Mouse (Mus musculus) brain, adult 2 months (tissue): ENCODE results near the gene Zkscan8.
"Not testable (repeated sequence)": the region's sequence is repeated elsewhere in the genome, so short reads cannot be mapped to it uniquely, and the experiment has no call there.

ENCODE experiments used
- DNase-seq: peaks from one replicate; pipeline ENCODE4 v3.0.0; 2011; ENCODE audit warnings: low read depth, low spot score

Gene Zkscan8

GRCm38 (mm10) chr13:21530781-21531201 lies at the start of gene Zkscan8:
Gene Zkscan8, minus strand, starts transcription at chr13:21531120.
- peak; percentile 96 for DNase-seq

GRCm38 (mm10) chr13:21559793-21560192 lies 28.9 kb upstream of the Zkscan8 start, which contains the start of gene Olfr1535:
Gene Olfr1535, minus strand, starts transcription at chr13:21559893.
- DNase-seq = no peak

GRCm38 (mm10) chr13:21550416-21551110 lies 19.6 kb upstream of the Zkscan8 start:
- DNase-seq = no peak

GRCm38 (mm10) chr13:21549487-21549886 lies 18.6 kb upstream of the Zkscan8 start:
- DNase-seq = no peak

GRCm38 (mm10) chr13:21542708-21543107 lies 11.8 kb upstream of the Zkscan8 start, which contains the start of gene Olfr1366:
Gene Olfr1366, minus strand, starts transcription at chr13:21542808.
- DNase-seq = no peak

GRCm38 (mm10) chr13:21530136-21530535 lies 784 bp downstream of the Zkscan8 start:
- DNase-seq = peak; percentile 2

GRCm38 (mm10) chr13:21506221-21506649 lies 24.7 kb downstream of the Zkscan8 start:
- DNase-seq = peak; percentile 96

- no peak for DNase-seq
These were observed 28.6 kb downstream of the Zkscan8 start for GRCm38 (mm10) chr13:21502296-21502695.

- not testable (repeated sequence) for DNase-seq
These were observed 29.7 kb downstream of the Zkscan8 start, which contains the start of gene Gm11273 for GRCm38 (mm10) chr13:21501182-21501581. Gene Gm11273, minus strand, starts transcription at chr13:21501418.

- DNase-seq = no peak
These were observed 35.8 kb downstream of the Zkscan8 start, which contains the start of gene AK157302 for GRCm38 (mm10) chr13:21495080-21495479. Gene AK157302, plus strand, starts transcription at chr13:21495223.

- DNase-seq = no peak
These were observed 38.1 kb downstream of the Zkscan8 start for GRCm38 (mm10) chr13:21492847-21493246.

- no peak for DNase-seq
These were observed 44.0 kb downstream of the Zkscan8 start for GRCm38 (mm10) chr13:21486881-21487280.

- DNase-seq = peak; percentile 92
These were observed 51.9 kb downstream of the Zkscan8 start, which contains the start of the genes Zkscan4 and Gm10065 for GRCm38 (mm10) chr13:21478759-21479670. Gene Zkscan4, plus strand, starts transcription at chr13:21478907. Gene Gm10065, minus strand, starts transcription at chr13:21479441.

- no peak for DNase-seq
These were observed 58.5 kb downstream of the Zkscan8 start for GRCm38 (mm10) chr13:21472427-21472826.

GRCm38 (mm10) chr13:21469097-21469496 lies 61.8 kb downstream of the Zkscan8 start:
- DNase-seq = peak; percentile 11

GRCm38 (mm10) chr13:21468061-21469019 lies 62.6 kb downstream of the Zkscan8 start, which contains the start of gene Nkapl:
Gene Nkapl, minus strand, starts transcription at chr13:21468509.
- DNase-seq = peak; percentile 95

GRCm38 (mm10) chr13:21467336-21467735 lies 63.6 kb downstream of the Zkscan8 start:
- DNase-seq = no peak
